Mouse (Mus musculus) cerebellum, adult 2 months (tissue): ENCODE results near the gene Zfp14.

Source experiments
- CTCF ChIP-seq: fragments of 200-500 bp; IDR thresholded peaks from 2 replicates; pipeline ENCODE4 v1.5.1; 2011; ENCODE audit warnings: low read depth, mild to moderate bottlenecking, control low read depth, low read length, moderate library complexity, borderline replicate concordance; ENCODE audit not compliant: insufficient read depth
- POLR2A ChIP-seq: fragments of 200-500 bp; IDR thresholded peaks from 2 replicates; pipeline ENCODE4 v1.6.1; 2011; ENCODE audit warnings: low read length, control low read depth, borderline replicate concordance; ENCODE audit not compliant: insufficient read depth

GRCm38 (mm10) chr7:29992698-29993097 lies 58.5 kb downstream of the Zfp14 start:
- no peak for TF ChIP-seq CTCF
- TF ChIP-seq POLR2A, result no peak
